Mouse (Mus musculus) lung, embryonic 16.5 days (tissue): ENCODE data around the gene Platr17. TPM values are rescaled to one million over a fixed set of nuclear protein-coding genes. Genes with fewer than 3 reads are reported as not detected.

Source experiments
- ATAC-seq: fragments of 200-750 bp; cut with Nextera tagmentation; 2 replicates; pipeline ENCODE4 v1.8.0; 2017; ENCODE audit warnings: low read depth, mild to moderate bottlenecking, moderate library complexity
- H3K27ac ChIP-seq: fragments of 300-500 bp; sonication (generic); 2 replicates; pipeline ENCODE4 v1.5.1; 2014; ENCODE audit warnings: mild to moderate bottlenecking, control low read depth, low read length
- H3K27me3 ChIP-seq: fragments of 300-500 bp; sonication (generic); 2 replicates; pipeline ENCODE4 v1.6.1; 2014; ENCODE audit warnings: low read depth, low read length, mixed read lengths; ENCODE audit not compliant: control insufficient read depth, insufficient read depth
- H3K36me3 ChIP-seq: fragments of 300-500 bp; sonication (generic); 2 replicates; pipeline ENCODE4 v1.6.1; 2014; ENCODE audit warnings: low read length; ENCODE audit not compliant: control insufficient read depth, insufficient read depth
- H3K4me1 ChIP-seq: fragments of 300-500 bp; sonication (generic); replicated peaks from 2 replicates; pipeline ENCODE4 v1.6.1; 2014; ENCODE audit warnings: low read length, mixed read lengths; ENCODE audit not compliant: control insufficient read depth, insufficient read depth
- H3K4me2 ChIP-seq: fragments of 300-500 bp; sonication (generic); 2 replicates; pipeline ENCODE4 v1.6.1; 2014; ENCODE audit warnings: low read depth, low read length, control low read depth
- H3K4me3 ChIP-seq: fragments of 300-500 bp; sonication (generic); 2 replicates; pipeline ENCODE4 v1.5.1; 2014; ENCODE audit warnings: mild to moderate bottlenecking, low read length, control low read depth
- H3K9ac ChIP-seq: fragments of 300-500 bp; sonication (generic); 2 replicates; pipeline ENCODE4 v1.6.1; 2014; ENCODE audit warnings: low read length, control low read depth
- H3K9me3 ChIP-seq: fragments of 300-500 bp; sonication (generic); 2 replicates; pipeline ENCODE4 v1.6.1; 2016; ENCODE audit warnings: low read length; ENCODE audit not compliant: control insufficient read depth
- WGBS: fragments of 180-500 bp; shearing (Covaris S2); extraction: QIAGEN DNeasy Blood & Tissue Kit; methylation state at CpG from one replicate; pipeline ENCODE4 v1.1.7; 2014; 5-methylcytosine and 5-hydroxymethylcytosine counted together
- polyA plus RNA-seq: library from polyadenylated mRNA; unstranded; fragments of >200 nt; fragmentation: Nextera tagmentation; extraction: Ambion mirVana; gene quantifications from 2 replicates; pipeline ENCODE4 v1.2.1, GENCODE M21; 2015

Gene Platr17
- polyA plus RNA-seq, 1 experiment from 2014 or later = 0.26 TPM

DNA sequence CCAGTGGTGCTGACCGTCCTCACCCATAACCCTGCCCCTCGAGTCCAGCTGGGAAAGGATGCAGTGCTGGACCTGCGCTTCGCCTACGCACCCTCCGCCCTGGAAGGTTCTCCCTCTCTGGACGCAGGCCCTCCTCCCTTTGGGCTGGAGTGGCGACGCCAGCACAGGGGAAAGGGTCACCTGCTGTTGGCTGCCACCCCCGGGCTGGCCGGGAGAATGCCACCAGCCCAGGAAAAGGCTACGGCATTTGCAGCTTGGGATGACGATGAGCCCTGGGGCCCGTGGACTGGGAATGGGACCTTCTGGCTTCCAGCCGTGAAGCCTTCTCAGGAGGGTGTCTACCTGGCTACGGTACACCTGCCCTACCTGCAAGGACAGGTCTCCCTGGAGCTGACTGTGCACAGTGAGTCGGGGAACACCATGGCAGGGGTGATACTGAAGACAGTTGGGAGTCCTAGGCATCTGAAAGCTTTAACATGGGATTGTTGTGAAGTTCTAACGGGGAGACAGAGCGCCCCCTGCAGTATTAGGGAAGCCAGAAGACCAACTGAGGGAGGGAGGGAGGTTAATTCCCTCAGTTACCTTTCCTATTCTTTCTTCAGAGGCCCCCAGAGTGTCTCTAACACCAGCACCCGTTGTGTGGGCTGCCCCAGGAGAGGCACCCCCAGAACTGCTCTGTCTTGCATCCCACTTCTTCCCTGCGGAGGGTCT, 20.6 kb downstream of the Platr17 start:
- Histone ChIP-seq H3K36me3 (peaks cover 5% of the 10 kb centered on the region), H3K9me3 (no peaks in the 10 kb centered on the region), H3K4me2 (no peak overlapping the region), H3K4me3 (no peak overlapping the region), H3K27me3 (no peaks in the 10 kb centered on the region), H3K4me1 (peaks cover 12% of the 10 kb centered on the region), H3K27ac (no peak overlapping the region), H3K9ac (no peak overlapping the region)
- no peak for ATAC-seq
- 78% methylated on average over 21 of the region's 21 CpGs for WGBS

- H3K27me3 ChIP-seq = no peaks in the 10 kb centered on the region
- H3K27ac ChIP-seq = no peak overlapping the region
- peaks cover 5% of the 10 kb centered on the region for H3K36me3 ChIP-seq
- WGBS = 69% methylated on average over 17 of the region's 17 CpGs
- H3K9ac ChIP-seq = no peak overlapping the region
- peaks cover 20% of the 10 kb centered on the region for H3K4me1 ChIP-seq
- no peak overlapping the region for H3K4me3 ChIP-seq
- no peak overlapping the region for H3K4me2 ChIP-seq
- no peak for ATAC-seq
- no peaks in the 10 kb centered on the region for H3K9me3 ChIP-seq
These were observed 21.4 kb downstream of the Platr17 start for GRCm38 (mm10) chr17:33926207-33926932.

- no peaks in the 10 kb centered on the region for H3K27me3 ChIP-seq
- peaks cover 8% of the 10 kb centered on the region for H3K36me3 ChIP-seq
- peaks cover 22% of the 10 kb centered on the region for H3K4me1 ChIP-seq
- ATAC-seq = no peak
- peak overlapping the region; percentile 82 for H3K4me3 ChIP-seq
- peak overlapping the region; percentile 94 for H3K4me2 ChIP-seq
- no peak overlapping the region for H3K27ac ChIP-seq
- H3K9ac ChIP-seq = peak overlapping the region; percentile 91
- WGBS = 57% methylated on average over 21 of the region's 21 CpGs
- H3K9me3 ChIP-seq = no peaks in the 10 kb centered on the region
These were observed 23.5 kb downstream of the Platr17 start for GRCm38 (mm10) chr17:33928251-33928947.

GRCm38 (mm10) chr17:33929371-33930279, 24.7 kb downstream of the Platr17 start, which contains the start of gene Rgl2:
Gene Rgl2, plus strand, starts transcription at chr17:33929543.
- under 1% methylated on average over 70 of the region's 80 CpGs for WGBS
- H3K9ac ChIP-seq = peak within 1 kb of the TSS; percentile 91
- H3K36me3 ChIP-seq = peaks cover 8% of the 10 kb centered on the region
- no peaks in the 10 kb centered on the region for H3K27me3 ChIP-seq
- H3K4me3 ChIP-seq = peak within 1 kb of the TSS; percentile 82
- H3K9me3 ChIP-seq = no peaks in the 10 kb centered on the region
- H3K27ac ChIP-seq = peak within 1 kb of the TSS; percentile 99
- peak within 1 kb of the TSS; percentile 94 for H3K4me2 ChIP-seq
- ATAC-seq = peak; percentile 87
- peaks cover 22% of the 10 kb centered on the region for H3K4me1 ChIP-seq

GRCm38 (mm10) chr17:33930280-33931158, 25.6 kb downstream of the Platr17 start:
- Histone ChIP-seq H3K27ac (peak overlapping the region; percentile 99), H3K36me3 (peaks cover 10% of the 10 kb centered on the region)
- peak; percentile 16 for ATAC-seq

DNA sequence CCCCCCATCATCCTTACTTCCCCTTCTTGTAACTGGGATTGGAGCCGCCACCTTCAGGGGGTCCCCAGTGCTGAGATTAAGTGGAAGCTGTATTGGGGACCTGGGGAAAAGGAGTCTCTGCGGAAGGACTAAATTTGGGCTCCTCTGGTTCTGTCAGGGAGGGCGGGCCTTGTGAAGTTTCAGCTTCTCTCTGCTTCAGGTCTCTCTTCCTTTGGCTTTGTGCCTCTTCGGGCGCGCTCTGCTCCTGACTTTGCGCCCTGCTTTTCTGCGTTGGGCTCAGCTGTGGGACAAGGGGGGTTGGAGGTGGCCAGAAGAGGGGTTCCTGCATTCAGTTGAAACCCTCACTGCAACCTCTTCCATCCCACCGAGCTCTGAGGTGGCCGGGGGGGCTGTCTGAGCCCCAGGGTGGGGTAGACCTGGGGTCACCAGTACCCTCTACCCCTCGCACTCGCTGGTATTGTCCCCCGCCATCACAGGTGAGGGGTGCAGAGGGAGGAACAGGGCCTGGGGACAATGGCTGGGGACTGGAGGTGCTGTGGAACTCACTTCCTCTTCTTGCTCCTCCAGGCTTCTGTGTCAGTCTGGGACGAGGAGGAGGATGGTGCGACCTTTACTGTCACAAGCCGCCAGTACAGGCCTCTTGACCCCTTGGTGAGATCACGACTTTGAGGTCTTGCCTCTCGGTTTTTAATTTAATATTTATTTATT, 26.4 kb downstream of the Platr17 start:
- ATAC-seq = no peak
- Histone ChIP-seq H3K4me3 (peak overlapping the region; percentile 82), H3K9me3 (no peaks in the 10 kb centered on the region), H3K27ac (peak overlapping the region; percentile 22; the same call in 1 of the 2 replicates), H3K36me3 (peaks cover 12% of the 10 kb centered on the region), H3K4me2 (peak overlapping the region; percentile 94), H3K9ac (peak overlapping the region; percentile 91), H3K4me1 (peaks cover 22% of the 10 kb centered on the region), H3K27me3 (no peaks in the 10 kb centered on the region)
- 35% methylated on average over 18 of the region's 18 CpGs for WGBS

More at GRCm38 (mm10) chr17:33930280-33931158, 25.6 kb downstream of the Platr17 start:
- Histone ChIP-seq H3K9me3 (no peaks in the 10 kb centered on the region), H3K27me3 (no peaks in the 10 kb centered on the region), H3K4me2 (peak overlapping the region; percentile 94), H3K4me3 (peak overlapping the region; percentile 82), H3K9ac (peak overlapping the region; percentile 91), H3K4me1 (peaks cover 22% of the 10 kb centered on the region)
- under 1% methylated on average over 38 of the region's 45 CpGs for WGBS

- WGBS = 90% methylated on average over 11 of the region's 11 CpGs
These were observed 27.0 kb downstream of the Platr17 start for GRCm38 (mm10) chr17:33931947-33932346.

More at GRCm38 (mm10) chr17:33931947-33932346, 27.0 kb downstream of the Platr17 start:
- Histone ChIP-seq H3K36me3 (peaks cover 12% of the 10 kb centered on the region), H3K27me3 (no peaks in the 10 kb centered on the region), H3K4me2 (no peak overlapping the region), H3K27ac (no peak overlapping the region), H3K4me3 (no peak overlapping the region), H3K9me3 (no peaks in the 10 kb centered on the region), H3K9ac (no peak overlapping the region), H3K4me1 (peaks cover 22% of the 10 kb centered on the region)
- no peak for ATAC-seq
